9 mouse cellular contexts compared by ENCODE assay signal in the genomic region with DNA sequence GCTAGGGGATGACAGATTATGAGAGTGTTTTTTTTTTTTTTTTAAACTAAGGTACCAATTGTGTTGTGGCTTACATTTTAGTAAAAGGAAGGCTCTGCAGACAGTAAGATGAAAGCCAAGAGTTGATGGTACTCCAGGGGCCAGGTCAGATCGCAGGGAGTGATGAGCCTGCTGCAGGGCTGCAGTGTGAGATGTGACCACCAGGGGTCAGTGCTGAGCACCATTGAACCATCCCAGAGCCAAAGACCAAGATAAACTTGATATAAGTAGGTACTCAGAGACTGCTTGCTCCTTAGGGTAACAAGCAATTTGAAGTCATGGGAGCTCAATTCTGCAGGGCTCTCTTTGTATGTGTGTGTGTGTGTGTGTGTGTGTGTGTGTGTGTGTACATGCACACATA. TPM values are rescaled to one million over a fixed set of nuclear protein-coding genes. Genes with fewer than 3 reads are reported as not detected.
DNase-seq lines count a peak whose midpoint lies in the region; ATAC-seq and TF ChIP-seq lines count a peak whose summit lies in the region.
"Had no signal": no experiment of that assay in that cellular context is flagged by ENCODE, and none has a peak within 500 bp of the region (broad histone marks: within the 10 kb centered on the region; RNA-seq: fewer than 3 reads in every experiment).

No protein-coding gene starts in this region.

- DNase-seq in kidney, adult 18-20 months: peak; percentile 53
- no peak for DNase-seq in G1E (ENCODE audit: low spot score)
- DNase-seq in brain, embryonic 14.5 days (ENCODE audit: low read depth): peak; percentile 59
- DNase-seq in forelimb bud, embryonic 11.5 days (ENCODE audit: low read depth, low spot score): peak; percentile 53
- peak; percentile 13 to 69 for DNase-seq in left cerebral cortex, adult 8-10 months (ENCODE audit: low spot score in 2 of 2)
- DNase-seq in retina, adult 2 months (ENCODE audit: low read depth, low spot score): peak; percentile 13
- no peak for DNase-seq in spleen, postnatal 36 days (ENCODE audit: low spot score in 2 of 2)

- no peak for TF ChIP-seq CTCF in G1E (IDR thresholded peaks at IDR 0.05; ENCODE audit: low read depth, low read length)
- TF ChIP-seq CTCF in brain, embryonic 14.5 days (IDR thresholded peaks at IDR 0.05; ENCODE audit: borderline replicate concordance, extremely low read depth, insufficient read depth, insufficient read length): peak; percentile 95

- no peak overlapping the region for H3K27ac ChIP-seq in kidney, embryonic 16.5 days (ENCODE audit: low read length)

- no peak overlapping the region for H3K4me2 ChIP-seq in kidney, embryonic 16.5 days (replicated peaks; ENCODE audit: low read depth, low read length)

- no peak for ATAC-seq in kidney, embryonic 16.5 days (ENCODE audit: low FRiP score, low TSS enrichment)
- ATAC-seq in G1E (ENCODE audit: extremely low read depth, insufficient number of reproducible peaks, low FRiP score, poor library complexity, severe bottlenecking): peak; percentile 54; the same call in 1 of the 2 replicates

- TF ChIP-seq POLR2A in brain, embryonic 14.5 days (IDR thresholded peaks at IDR 0.05; ENCODE audit: borderline replicate concordance, extremely low read depth, insufficient read depth, insufficient read length, poor library complexity, severe bottlenecking): no peak

- no peak overlapping the region for H3K9ac ChIP-seq in kidney, embryonic 16.5 days (replicated peaks; ENCODE audit: low read length)

- H3K27me3 ChIP-seq in kidney, embryonic 16.5 days (ENCODE audit: insufficient read depth, low read length): no peaks in the 10 kb centered on the region
- no peaks in the 10 kb centered on the region for H3K27me3 ChIP-seq in G1E (ENCODE audit: insufficient read depth, low read length)

- no peak overlapping the region for H3K4me3 ChIP-seq in kidney, embryonic 16.5 days (ENCODE audit: low read length)
- H3K4me3 ChIP-seq in G1E (ENCODE audit: low read depth, low read length): no peak overlapping the region

- H3K4me1 ChIP-seq in kidney, embryonic 16.5 days (ENCODE audit: insufficient read depth, low read length): no peaks in the 10 kb centered on the region
- H3K4me1 ChIP-seq in G1E (ENCODE audit: insufficient read depth, low read depth, low read length): no peaks in the 10 kb centered on the region

- WGBS in kidney, embryonic 16.5 days: 33% methylated on average over 1 of the region's 1 CpGs

- H3K9me3 ChIP-seq in kidney, embryonic 16.5 days (ENCODE audit: low read length): no peaks in the 10 kb centered on the region
- H3K9me3 ChIP-seq in G1E (replicated peaks): peaks cover 52% of the 10 kb centered on the region

- no peaks in the 10 kb centered on the region for H3K36me3 ChIP-seq in kidney, embryonic 16.5 days (ENCODE audit: insufficient read depth, low read length)
- H3K36me3 ChIP-seq in G1E (replicated peaks): no peaks in the 10 kb centered on the region

RNA-seq across cellular contexts. Expression of a gene that starts 20.8 kb away (rescaled TPM):
- not detected in 2 replicates for polyA plus RNA-seq in kidney, embryonic 16.5 days (2015; fragmentation: Nextera tagmentation; extraction: Ambion mirVana)
- total RNA-seq in G1E (2014; fragmentation: Nextera tagmentation) (not detected in 2 replicates), G1E (2017) (not detected in 2 replicates)
- polyA plus RNA-seq in G1E (2012): not detected in 2 replicates
- not detected in 2 replicates for polyA plus RNA-seq in brain, embryonic 14.5 days (2012; rRNA removed)
- 1 to 10 TPM in 2 of 4 experiments, under 1 TPM in 2; 0.63 to 1.2 (median 1.0) TPM for total RNA-seq in left cerebral cortex, adult 8-10 months (2022)
- total RNA-seq: gastrocnemius, adult 8-10 months had no signal

RNA-seq across cellular contexts. Expression of a gene that starts 35.9 kb away (rescaled TPM):
- polyA plus RNA-seq in kidney, embryonic 16.5 days (2015; fragmentation: Nextera tagmentation; extraction: Ambion mirVana): 0.28 and 0.95 TPM in 2 replicates
- not detected in 2 replicates for total RNA-seq in G1E (2014; fragmentation: Nextera tagmentation)
- total RNA-seq in G1E (2017): 0.06 and 0.11 TPM in 2 replicates
- not detected in 2 replicates for polyA plus RNA-seq in G1E (2012)
- 3.1 and 6.9 TPM in 2 replicates for polyA plus RNA-seq in brain, embryonic 14.5 days (2012; rRNA removed)
- total RNA-seq in left cerebral cortex, adult 8-10 months (2022): 100 to 1,000 TPM; 131 to 176 (median 150) TPM

Comparison
In these comparisons a context has a peak if more than half of its experiments do, and no peak if none do; other contexts are left out.
1. DNase-seq: peak in kidney, adult 18-20 months (single experiment), brain, embryonic 14.5 days (single experiment), forelimb bud, embryonic 11.5 days (single experiment), left cerebral cortex, adult 8-10 months (2 of 2) and retina, adult 2 months (single experiment); none in G1E (single experiment) and spleen, postnatal 36 days (0 of 2).